Comparison of ENCODE assay signal across 14 mouse cellular contexts in genomic region chr8:54014096-54014495, GRCm38 (mm10).
"Had no signal": no experiment of that assay in that cellular context is flagged by ENCODE, and none has a peak within 500 bp of the region (broad histone marks: within the 10 kb centered on the region; RNA-seq: fewer than 3 reads in every experiment).

No protein-coding gene starts in this region.

- H3K27ac ChIP-seq: kidney, embryonic 15.5 days; left cerebral cortex, adult 2 months; liver, embryonic 13.5 days; lung, embryonic 15.5 days; midbrain, embryonic 10.5 days; stomach, postnatal 0 days had no signal

- ATAC-seq: liver, postnatal 0 days; midbrain, embryonic 16.5 days had no signal

- H3K9ac ChIP-seq: kidney, embryonic 15.5 days; liver, embryonic 13.5 days; liver, postnatal 0 days; lung, embryonic 15.5 days had no signal

- H3K9me3 ChIP-seq: kidney, embryonic 15.5 days; liver, embryonic 13.5 days; lung, embryonic 15.5 days; midbrain, embryonic 10.5 days had no signal

- H3K27me3 ChIP-seq: kidney, embryonic 15.5 days; liver, embryonic 13.5 days; lung, embryonic 15.5 days had no signal

- DNase-seq: kidney, adult 2 months; kidney, postnatal 14 days; liver; liver, embryonic 13.5 days; liver, postnatal 0 days; lung, postnatal 4 days; right cerebral cortex, postnatal 14 days; thymus, postnatal 4 days had no signal

- H3K4me3 ChIP-seq: kidney, embryonic 15.5 days; left cerebral cortex, adult 2 months; liver, embryonic 13.5 days; lung, embryonic 15.5 days; midbrain, embryonic 10.5 days had no signal

- H3K4me2 ChIP-seq: kidney, embryonic 15.5 days; liver, embryonic 13.5 days; lung, embryonic 15.5 days had no signal

- H3K36me3 ChIP-seq: kidney, embryonic 15.5 days; liver, embryonic 13.5 days; lung, embryonic 15.5 days; midbrain, embryonic 10.5 days had no signal

- H3K4me1 ChIP-seq: kidney, embryonic 15.5 days; liver, embryonic 13.5 days; lung, embryonic 15.5 days had no signal
